Mouse (Mus musculus) gastrocnemius, postnatal 25 days (tissue): ENCODE measurements at regions not wholly inside any gene's neighbourhood (a gene's known extent, or its start where the extent isn't known, plus 50 kb on each side); places are given as distances from the start of the nearest gene placed in this dataset.

Source experiments
- DNase-seq: peaks from one replicate; pipeline ENCODE4 v3.0.0; 2022

DNA sequence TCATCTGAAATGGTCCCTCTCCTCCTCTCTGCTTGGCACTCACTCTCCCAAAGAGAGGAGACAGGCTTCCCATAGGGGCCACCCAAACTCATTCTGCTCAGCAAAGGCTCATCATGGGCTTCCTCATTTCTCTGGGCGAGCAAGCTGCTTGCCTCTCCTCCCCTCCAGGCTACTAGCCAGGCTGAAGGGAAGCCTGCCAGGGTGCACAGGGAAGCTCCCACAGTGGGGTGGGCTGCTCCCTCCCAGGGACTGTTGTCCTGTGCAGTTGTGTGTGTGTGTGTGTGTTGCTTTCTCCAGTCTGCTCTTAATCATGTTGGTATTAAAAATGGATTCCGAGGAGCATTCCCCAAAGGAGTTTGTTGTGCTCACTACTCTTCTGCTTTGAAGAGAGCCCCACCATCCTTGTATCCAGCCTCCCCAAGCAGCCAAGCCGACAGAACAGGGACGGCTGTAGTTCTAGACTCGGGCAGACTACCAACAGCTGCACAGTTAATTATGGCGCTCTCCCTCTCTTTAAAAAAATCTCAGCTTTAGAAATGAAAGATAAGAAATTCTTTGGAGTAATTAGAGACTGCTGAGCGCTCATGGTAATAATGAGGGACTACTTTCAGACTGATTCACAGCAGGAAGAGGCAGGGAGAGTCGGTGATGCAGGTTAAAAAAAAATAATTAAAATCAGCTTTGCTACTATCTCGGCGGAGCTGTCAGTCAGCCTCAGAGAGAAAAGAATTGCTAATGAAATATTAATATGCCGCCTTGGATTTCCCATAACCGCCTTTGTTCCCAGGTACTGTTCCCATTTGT lies 417.0 kb downstream of the Cmpk2 start:
- DNase-seq: peak; percentile 51

GRCm38 (mm10) chr12:26885083-26885482 lies 416.1 kb downstream of the Cmpk2 start:
- no peak for DNase-seq

GRCm38 (mm10) chr12:26884156-26884555 lies 415.2 kb downstream of the Cmpk2 start:
- DNase-seq: no peak

DNA sequence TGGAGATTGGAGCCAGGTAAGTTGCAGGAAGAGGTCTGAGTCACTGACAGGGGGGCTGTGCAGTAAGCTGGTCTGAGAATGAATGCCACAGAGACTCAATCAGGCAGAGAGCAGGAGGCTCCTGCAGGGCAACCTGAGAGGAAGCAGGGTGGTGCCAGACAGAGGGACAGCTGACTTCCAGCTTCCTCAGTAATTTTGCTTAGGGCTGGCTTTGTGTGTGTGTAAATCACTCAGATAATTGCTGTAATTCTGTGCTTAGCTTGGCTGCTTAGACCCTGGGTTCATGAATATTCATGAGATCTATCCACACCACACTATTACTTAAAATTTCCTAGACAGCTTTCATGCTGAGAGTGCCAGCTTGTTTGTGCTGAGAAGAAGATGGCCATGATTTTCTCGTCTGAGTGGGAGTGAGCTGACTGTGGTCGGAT lies 408.7 kb downstream of the Cmpk2 start:
- DNase-seq: no peak

DNA sequence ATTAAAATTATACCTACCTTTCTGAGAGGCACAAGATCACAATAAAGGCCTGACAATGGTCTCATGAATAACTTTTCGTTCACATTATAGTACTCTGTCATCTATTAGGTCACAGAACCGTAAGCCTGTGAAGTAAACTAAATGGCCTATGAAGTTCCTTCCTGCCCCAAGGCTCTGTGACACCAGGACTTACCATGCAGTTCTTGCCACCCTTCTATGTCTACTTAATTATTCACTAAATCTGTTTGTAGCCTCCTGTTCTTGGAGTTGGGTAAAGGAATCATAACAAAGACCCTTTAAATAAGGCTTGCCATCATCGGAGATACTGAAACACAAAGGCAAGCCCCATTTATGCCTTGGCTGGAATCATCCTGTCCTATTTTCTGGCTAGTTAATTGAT lies 408.3 kb downstream of the Cmpk2 start:
- DNase-seq: no peak

DNA sequence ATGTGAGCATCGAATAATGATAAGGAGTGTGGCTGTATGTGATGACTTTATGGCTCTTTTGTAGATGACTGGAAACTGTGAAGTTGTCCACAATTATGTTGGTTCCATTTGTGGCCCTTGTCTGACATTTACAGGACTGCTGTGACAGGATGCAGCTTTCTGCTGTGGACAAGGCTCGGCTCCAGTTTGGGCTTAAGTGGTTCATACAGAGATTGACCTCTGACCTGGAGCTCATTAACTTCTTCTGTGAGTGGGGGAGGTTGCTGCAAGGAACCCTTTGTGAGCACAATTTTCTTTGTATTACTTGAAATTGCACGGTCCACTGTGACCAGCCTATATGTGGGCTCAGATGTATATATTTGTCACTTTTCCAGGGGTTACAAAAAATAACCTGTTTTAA lies 403.5 kb downstream of the Cmpk2 start:
- no peak for DNase-seq

- no peak for DNase-seq
Observed at GRCm38 (mm10) chr12:26867731-26868130, 398.7 kb downstream of the Cmpk2 start.

GRCm38 (mm10) chr12:26855091-26855516 lies 386.1 kb downstream of the Cmpk2 start:
- DNase-seq: no peak

- no peak for DNase-seq
Observed at GRCm38 (mm10) chr12:26844917-26845316, 375.9 kb downstream of the Cmpk2 start.

DNA sequence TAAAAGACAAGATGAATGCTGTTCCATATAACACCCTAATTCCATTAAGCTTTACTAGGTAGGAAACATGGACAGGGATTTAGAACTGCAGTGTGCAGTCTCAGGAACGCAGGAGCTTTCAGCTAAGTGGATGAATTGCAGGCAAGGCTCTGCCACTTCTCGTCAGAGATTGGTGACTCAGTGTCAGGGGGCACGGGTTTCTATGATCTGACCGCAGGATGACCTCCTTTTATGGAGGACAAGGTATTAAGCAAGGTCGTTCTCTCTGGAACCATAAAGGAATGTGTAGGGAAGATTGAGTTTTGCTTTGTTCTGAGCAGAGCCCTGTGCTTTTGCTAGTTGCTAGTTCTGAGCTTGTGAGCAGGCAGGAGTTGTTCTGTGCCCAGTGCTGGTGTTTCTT lies 373.7 kb downstream of the Cmpk2 start:
- no peak for DNase-seq

- no peak for DNase-seq
Observed at GRCm38 (mm10) chr12:26821257-26821968, 352.4 kb downstream of the Cmpk2 start.

DNA sequence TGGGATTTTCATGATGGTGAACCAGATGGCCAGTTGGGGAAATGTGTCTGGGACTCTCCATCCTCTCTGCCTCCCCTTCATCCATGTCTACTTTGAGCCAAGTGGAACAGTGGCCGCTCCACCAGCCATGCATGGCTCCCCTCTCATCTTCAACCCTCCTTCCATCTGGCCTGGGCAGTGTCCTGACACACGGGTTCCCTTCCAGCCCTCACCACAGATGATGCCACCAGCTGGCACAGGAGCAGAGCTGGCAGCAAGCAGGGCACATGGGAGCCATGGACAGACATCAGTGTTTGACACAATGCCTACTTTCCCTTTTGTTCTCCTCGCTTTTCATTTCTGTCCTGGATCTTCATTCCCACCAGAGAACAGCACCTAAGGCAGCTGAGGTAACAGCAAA lies 348.9 kb downstream of the Cmpk2 start:
- no peak for DNase-seq

- no peak for DNase-seq
Observed at GRCm38 (mm10) chr12:26815771-26816170, 346.8 kb downstream of the Cmpk2 start.

- no peak for DNase-seq
Observed at GRCm38 (mm10) chr12:26810565-26811177, 341.7 kb downstream of the Cmpk2 start.

DNA sequence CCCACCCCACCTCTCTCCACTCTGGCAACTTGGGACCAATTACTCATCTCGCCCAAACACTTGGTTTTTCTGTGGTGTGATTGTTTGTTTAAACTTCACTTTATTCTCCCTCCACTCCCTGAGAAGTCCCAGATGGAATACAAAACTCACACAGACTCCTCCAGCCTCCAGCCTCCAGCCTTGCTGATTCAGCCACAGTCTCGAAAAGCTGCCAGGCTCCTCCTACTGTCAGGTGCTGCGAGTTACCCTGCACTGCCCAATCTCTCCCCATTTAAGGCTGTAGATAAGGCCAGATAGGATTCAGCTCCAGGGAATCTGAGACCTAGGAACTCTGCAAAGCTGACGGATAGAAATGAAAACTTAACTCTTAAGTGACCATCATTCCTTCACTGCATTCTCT lies 340.7 kb downstream of the Cmpk2 start:
- DNase-seq: no peak

- no peak for DNase-seq
Observed at GRCm38 (mm10) chr12:26802542-26802941, 333.5 kb downstream of the Cmpk2 start.

GRCm38 (mm10) chr12:26799310-26799709 lies 330.3 kb downstream of the Cmpk2 start:
- no peak for DNase-seq

- DNase-seq: no peak
Observed at GRCm38 (mm10) chr12:26796367-26796766, 327.4 kb downstream of the Cmpk2 start.

DNA sequence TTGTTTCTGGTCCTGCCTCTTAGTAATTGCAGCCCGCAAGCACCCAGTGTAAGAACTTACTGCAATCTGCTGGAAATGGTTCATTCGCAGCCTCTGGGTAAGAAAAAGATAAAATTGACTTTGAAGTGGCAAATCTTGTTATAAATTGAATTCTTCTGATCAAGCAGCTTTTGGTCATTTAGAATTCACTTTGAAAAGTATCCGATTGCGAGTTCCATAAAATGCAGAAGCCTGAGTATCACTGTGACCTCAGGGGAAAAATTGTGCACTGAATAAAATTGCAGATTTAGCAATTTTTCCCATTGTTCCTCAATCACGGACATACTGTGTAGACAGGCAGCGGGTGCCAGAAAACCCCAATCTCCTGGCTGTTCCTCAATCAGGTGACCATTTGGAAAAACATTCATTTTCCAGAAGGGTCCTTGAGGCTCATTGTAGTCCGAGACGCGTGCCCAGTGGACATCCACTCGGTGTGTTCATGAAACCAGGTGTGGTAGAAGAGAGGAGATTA lies 320.4 kb downstream of the Cmpk2 start:
- no peak for DNase-seq

DNA sequence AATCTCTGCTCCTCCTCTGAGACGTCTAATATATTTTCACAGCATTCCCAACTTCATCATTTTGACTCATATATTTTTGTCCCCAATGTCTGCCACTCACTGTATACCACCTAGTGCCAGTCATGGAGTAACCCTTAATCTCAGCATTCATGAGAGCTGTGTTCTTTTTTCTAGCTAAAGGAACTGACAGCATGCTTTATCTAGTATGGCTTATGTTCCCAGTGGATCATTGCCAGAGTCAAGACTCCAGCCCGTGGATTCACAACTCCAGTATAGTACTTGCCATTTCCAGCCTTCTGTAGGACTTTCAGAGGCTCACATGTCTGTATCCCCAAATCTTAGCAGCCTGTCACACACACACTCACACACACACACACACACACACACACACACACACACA lies 316.5 kb downstream of the Cmpk2 start:
- DNase-seq: no peak

DNA sequence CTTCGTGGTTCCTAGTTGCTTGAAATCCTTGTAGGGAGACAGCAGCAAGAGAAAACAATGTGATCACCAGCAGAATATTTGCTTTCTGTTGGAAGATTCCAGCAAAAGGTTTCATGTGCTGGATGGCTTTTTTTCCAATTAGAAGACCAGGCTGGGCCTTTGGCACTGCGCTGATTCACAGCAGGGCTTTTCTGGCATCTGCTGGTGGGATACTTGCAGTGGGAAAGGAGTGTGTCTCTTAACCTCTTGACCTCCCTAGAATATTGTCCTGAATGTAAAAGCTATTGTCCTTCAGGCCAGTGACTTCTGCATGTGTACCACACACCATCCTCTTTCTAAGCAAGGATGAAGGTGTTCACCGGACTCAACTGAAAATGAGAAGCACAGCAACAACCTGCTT lies 315.4 kb downstream of the Cmpk2 start:
- no peak for DNase-seq

GRCm38 (mm10) chr12:26783800-26784199 lies 314.8 kb downstream of the Cmpk2 start:
- no peak for DNase-seq

GRCm38 (mm10) chr12:26781537-26781936 lies 312.5 kb downstream of the Cmpk2 start:
- DNase-seq: no peak
